Mouse (Mus musculus) adrenal gland (tissue): ENCODE results near the gene Tcf12.

Experiments
- intact Hi-C: fragments of 180-260 bp; cut with DNase I; formaldehyde crosslinking; loops from one replicate; pipeline ENCODE4 v1.15.1; 2025

Gene Tcf12

DNA sequence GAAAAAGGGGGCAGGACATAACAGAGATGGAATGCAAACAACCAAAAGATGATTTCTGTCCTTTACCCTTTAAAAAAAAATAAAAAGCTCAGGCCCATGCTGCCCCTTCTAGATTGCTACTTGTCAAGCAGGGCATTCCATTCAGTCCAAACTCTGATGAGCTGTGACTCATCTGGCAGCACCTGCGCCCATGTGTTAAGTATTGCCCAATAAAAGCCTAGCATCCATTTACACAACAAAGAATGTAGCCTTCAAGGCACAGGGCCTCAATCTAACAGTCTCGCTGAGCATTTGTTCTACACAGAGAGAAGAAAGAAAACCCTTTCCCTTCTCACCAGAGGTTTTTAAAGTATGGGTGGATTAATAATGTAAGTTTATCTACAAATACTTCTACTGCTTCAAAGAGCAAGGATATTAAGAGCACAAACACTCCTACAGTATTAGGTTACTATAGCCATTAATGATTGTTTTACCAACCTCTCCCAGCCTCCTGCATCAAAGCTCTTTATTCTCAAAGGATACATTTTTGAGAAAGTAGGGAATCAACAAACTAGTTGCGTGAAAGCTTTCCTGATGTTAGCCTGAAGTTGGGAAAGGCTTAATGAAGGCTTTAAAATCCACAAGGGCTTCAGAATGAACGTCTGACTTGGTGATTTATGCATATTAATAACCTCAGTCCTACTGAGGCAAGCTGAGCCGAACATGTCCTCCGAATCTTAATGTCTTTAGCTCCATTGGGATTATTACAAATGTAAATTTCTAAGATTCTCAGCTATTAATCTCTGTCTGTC is 195.6 kb downstream of the Tcf12 start:
- intact Hi-C loops, result no loop called here

DNA sequence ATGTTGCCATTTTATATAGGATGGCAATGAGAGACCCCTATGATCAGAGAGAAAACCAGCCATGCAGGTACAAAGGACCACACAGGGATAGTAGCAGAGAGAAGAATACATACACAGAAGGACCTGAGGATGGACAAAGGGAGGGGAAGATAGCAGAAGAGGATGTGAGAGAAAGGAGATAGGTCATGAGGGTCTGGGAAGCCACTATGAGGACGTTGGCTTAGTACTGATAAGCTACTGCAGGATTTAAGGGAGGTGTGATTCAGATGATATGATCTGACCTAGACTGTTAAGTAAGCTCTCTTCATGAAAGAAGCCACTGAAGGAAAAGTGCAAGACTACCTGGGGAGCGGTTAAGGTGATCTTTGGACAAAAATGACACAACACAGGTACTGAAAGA is 205.1 kb downstream of the Tcf12 start:
- intact Hi-C loops, result no loop called here

- intact Hi-C loops, result no loop called here
Observed at GRCm38 (mm10) chr9:71898852-71899251, 212.8 kb downstream of the Tcf12 start.

- intact Hi-C loops, result no loop called here
Observed at GRCm38 (mm10) chr9:71897399-71897798, 214.3 kb downstream of the Tcf12 start.

GRCm38 (mm10) chr9:71895931-71896724 is 215.5 kb downstream of the Tcf12 start:
- intact Hi-C loops, result no loop called here

- intact Hi-C loops, result no loop called here
Observed at GRCm38 (mm10) chr9:71895291-71895690, 216.4 kb downstream of the Tcf12 start.

- intact Hi-C loops, result no loop called here
Observed at GRCm38 (mm10) chr9:71894943-71895286, 216.8 kb downstream of the Tcf12 start.

DNA sequence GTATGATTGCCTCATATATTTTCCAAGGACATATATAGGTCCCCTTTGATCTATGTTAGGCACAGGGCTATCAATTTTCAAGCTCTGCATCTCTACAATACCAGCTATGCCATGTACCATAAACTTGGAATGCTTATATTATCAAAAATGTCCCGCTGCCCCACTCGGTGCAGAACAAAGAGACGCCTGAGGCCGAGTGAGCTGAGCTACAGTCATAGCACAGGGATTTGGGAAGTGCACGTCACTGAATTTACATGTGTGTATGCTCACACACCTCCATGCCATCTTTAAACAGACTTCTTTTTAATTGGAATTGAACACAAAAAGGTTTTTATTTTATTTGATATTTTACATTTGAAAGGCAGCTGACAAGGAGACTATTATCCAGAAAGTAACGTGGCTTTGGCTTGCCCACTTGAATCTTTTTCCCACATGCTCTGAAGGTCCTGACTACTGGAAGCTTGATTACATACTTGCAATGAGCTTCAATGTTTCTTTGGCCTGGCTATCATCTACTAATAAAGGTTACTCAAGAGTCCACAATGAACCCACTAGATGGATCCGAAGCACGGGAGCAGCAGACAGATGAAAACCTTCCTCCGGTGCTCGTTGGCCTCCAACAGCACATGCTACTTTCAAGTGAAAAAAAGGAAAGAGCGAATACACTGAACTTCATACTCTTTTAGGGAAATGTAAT is 217.3 kb downstream of the Tcf12 start:
- intact Hi-C loops, result no loop called here

- intact Hi-C loops, result no loop called here
Observed at GRCm38 (mm10) chr9:71888450-71888849, 223.2 kb downstream of the Tcf12 start.

DNA sequence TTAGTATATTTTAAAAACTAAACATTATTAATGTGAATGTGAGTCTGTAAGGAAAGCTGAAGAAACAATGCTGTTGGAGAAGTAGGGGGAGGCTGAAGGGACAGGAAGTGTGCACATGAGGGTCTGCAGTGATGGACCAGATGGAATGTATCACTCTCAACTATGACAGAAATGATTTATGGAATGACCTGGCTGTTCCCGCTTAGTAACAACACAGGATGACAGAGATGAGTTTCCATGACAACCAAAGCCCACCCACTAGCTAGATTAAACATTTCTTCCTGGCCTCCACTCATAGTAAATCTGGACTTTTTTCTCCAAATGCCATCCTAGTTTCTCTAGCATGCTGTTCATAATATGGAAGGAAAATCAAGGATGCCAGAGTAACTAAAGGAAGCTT is 231.0 kb downstream of the Tcf12 start:
- intact Hi-C loops, result no loop called here

GRCm38 (mm10) chr9:71879972-71880371 is 231.7 kb downstream of the Tcf12 start:
- intact Hi-C loops, result no loop called here

DNA sequence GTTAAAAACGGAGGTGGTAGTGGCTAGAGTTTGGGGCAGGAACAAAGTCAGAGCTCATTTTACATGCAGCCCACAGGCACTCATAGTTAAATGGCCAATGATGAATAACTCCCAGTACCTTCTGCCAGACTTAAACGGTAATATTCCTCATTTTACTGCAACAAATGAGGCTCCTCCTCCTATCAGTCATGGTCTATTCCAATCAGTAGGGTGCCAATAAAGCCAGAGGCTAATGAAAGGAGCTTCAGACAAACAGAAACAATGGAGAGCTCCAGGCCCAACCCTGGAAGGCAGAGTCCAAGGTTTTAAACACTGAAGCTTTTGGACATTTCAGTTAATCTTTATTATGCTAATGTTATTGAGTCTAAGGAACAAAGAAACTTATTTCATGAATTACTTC is 232.3 kb downstream of the Tcf12 start:
- intact Hi-C loops, result no loop called here

DNA sequence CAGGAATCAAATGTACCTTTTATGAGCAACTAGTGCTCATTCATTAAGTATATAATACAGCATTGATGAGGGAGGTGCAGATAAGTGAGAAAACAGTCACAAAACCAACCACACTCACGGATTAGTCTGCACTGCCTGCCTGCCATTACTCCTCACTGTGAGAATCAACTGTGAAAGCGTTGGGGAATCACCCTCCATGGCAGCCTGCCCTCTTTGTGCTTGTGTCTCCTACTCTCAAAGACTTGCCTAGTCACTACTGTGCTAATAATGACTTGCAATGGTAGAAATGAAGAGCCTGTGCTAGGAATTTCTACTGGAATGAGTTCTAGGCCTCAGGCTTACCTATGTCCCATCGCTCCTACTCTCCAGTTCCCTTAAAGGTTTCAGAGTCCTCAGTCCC is 233.8 kb downstream of the Tcf12 start:
- intact Hi-C loops, result no loop called here

- intact Hi-C loops, result no loop called here
Observed at GRCm38 (mm10) chr9:71874761-71875160, 236.9 kb downstream of the Tcf12 start.

- intact Hi-C loops, result no loop called here
Observed at GRCm38 (mm10) chr9:71874035-71874572, 237.6 kb downstream of the Tcf12 start.

GRCm38 (mm10) chr9:71863338-71863737 is 248.3 kb downstream of the Tcf12 start:
- intact Hi-C loops, result no loop called here

DNA sequence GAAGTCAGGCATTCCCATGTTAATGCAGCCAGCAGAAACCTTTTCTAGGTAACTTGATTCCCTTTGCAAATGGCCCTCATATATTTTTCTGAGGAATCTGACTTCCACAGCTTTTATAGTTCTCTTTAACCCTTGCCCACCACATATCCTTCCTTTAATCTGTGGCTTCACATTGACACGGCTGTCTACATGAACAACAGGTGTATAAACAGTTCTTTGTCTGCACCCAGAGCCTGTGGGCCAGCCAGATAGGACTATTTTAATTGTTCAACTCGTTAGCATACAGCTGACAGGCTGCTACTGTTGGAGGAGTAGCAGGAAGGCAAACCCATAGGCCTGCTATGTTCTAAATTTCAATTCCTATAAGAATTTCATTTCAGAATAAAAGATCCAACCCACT is 250.0 kb downstream of the Tcf12 start:
- intact Hi-C loops, result no loop called here

GRCm38 (mm10) chr9:71857926-71858325 is 253.7 kb downstream of the Tcf12 start:
- intact Hi-C loops, result no loop called here

- intact Hi-C loops, result no loop called here
Observed at GRCm38 (mm10) chr9:71853904-71854303, 257.8 kb downstream of the Tcf12 start.

DNA sequence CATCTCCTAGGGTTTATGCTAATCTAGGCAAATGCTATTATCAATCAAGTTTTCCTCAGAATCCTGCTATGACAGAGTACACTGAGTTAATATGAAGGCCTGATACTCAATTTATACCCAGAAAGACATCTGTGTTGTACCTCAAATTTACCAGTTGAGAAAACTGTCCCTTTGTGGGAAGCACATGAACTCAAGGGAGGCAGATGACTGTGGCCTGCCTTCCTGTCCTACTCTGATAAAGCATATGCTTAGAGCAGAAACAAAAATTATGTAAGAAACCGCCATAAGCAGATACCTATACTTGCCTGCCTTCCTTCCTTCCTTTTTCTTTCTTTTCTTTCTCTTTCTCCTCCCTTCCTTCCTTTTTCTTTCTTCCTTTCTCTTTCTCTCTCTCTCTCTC is 261.4 kb downstream of the Tcf12 start:
- intact Hi-C loops, result no loop called here

DNA sequence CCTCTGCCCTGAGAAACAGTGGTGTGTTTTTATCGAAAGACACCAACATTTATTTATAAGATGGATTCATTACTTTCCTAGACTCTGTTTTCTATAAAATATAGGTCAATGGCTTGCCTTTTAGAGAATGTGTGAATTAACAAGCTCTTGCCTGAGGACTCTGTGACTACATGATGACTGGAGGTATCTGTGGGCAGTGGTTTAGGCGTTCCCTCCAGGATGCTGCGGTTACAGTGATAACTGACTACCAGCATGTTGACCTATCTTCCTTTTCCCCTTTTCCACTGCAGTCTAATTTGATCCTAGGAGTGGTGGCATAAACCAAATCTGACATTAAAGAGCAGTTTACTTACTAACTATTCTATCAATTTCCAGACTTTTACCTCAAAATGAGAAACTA is 263.3 kb downstream of the Tcf12 start:
- intact Hi-C loops, result no loop called here

DNA sequence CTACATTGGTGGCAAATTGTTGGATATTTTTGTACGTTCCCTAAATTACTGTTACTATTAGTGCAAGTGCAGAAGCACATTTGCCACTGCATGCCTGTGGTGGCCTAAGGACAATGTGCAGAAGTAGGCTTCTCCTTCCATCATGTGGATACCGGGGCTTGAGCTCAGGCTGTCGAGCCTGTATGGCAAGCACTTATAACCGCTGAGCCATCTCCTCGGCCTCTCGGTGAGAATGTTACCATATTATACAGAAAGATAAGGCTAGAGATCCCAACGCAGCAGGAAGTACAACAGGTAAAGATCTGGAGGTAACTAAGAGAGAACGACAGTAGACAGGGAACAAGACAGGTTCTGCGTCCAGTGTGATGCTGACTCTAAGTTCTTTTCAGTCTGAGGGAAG is 263.8 kb downstream of the Tcf12 start:
- intact Hi-C loops, result no loop called here
